Mouse (Mus musculus) kidney, adult 18-20 months (tissue): Measurements from ENCODE around the gene Lims1.

Experiments used
- DNase-seq: peaks from one replicate; pipeline ENCODE4 v3.0.0; 2021

The Lims1 gene

GRCm38 (mm10) chr10:58351670-58352069, 28.4 kb downstream of the Lims1 start:
- DNase-seq, result no peak

DNA sequence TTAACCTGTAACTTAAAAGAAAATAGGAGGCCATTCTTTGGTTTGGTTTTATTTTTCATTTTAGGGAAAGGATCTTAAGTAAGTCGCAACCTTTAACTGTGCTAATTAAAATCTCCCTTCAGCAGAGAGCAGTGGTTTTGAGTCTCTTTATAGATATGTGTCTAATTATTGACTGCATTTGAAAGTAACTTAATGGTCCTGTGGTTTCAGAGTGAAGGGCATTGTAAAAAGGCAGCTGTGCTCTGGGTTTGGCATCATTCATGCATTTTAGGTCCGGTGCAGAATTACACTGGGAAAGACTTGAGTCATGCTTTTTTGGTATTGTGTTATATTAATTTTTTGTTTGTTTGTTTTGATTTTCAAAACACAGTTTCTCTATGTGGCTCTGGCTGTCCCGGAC, 29.1 kb downstream of the Lims1 start:
- DNase-seq, result no peak

DNA sequence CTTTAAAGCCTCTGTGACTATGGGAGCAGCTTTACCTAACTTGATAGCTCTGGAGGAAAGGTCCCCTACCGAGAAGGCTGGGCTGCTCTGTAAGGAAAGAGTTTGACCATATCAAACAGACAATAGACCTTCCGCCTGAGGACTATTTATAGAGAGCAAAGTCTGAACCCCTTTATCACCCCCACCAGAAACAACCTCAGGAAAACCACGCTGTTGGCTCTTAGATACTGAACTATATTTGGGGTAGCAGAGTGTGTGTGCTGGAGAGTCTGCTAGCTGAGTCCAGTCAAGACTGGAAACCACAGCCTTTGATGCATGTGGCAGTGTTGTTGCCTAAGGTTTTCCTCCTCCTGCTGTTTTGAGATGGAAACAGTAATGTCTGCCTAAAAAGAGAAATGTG, 31.3 kb downstream of the Lims1 start:
- DNase-seq, result peak; percentile 15

- no peak for DNase-seq
These were observed 33.2 kb downstream of the Lims1 start for GRCm38 (mm10) chr10:58356460-58356859.

DNA sequence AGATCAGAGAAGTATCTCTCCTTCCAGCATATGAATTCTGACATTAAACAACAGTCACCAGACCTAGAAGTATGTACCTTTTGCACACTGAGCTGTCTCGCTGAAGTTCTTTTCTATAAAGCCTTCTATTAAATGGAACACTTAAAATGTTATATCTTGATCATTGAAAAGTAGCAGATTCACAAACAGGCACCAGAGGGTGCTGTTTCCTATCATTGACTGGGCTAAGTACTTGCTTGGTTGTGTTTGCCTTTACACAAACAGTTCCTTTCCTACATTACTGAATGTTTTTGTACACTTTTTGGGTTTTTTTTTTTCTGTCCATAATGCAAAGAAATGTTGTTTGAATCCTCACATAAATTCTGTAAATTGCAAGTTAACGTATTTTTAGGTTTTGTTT, 35.9 kb downstream of the Lims1 start:
- DNase-seq, result peak; percentile 31

DNA sequence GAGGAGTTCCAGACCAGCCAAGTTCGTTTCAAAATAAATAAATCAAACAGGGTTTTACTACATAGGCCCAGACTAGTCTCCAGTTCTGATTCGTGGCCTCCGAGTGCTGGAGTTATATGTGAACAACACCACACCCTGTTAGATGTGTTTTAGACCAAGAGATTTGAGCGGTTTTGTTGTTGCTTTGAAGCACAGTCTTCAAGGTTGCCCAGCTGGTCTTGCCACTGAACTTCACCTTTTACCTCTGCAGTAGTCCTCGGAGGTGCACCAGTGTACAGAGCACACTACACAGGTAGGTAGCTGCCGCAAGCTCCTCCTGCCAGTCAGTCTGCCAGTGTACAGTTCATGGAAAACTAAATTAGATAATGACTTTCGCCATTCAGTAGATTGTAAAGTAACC, 36.7 kb downstream of the Lims1 start:
- no peak for DNase-seq

DNA sequence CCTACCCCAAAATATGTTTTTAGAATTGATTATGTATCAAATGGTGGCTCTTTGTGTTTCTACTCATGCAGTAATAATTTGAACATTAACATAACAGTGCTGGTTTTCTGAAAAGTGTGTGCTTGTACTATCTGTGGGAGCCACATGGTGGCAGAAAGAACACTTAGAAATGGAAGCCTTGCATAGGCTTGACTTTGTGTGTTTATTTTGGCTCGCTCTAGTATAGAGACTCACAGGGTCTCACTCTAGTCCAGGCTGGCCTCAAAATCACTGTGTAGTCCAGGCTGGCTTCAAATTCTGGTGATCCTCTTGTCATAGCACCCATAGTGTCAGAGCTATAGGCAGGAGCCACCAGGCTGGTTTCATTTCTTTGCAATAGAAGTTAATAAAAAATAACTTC, 39.5 kb downstream of the Lims1 start:
- DNase-seq, result no peak

DNA sequence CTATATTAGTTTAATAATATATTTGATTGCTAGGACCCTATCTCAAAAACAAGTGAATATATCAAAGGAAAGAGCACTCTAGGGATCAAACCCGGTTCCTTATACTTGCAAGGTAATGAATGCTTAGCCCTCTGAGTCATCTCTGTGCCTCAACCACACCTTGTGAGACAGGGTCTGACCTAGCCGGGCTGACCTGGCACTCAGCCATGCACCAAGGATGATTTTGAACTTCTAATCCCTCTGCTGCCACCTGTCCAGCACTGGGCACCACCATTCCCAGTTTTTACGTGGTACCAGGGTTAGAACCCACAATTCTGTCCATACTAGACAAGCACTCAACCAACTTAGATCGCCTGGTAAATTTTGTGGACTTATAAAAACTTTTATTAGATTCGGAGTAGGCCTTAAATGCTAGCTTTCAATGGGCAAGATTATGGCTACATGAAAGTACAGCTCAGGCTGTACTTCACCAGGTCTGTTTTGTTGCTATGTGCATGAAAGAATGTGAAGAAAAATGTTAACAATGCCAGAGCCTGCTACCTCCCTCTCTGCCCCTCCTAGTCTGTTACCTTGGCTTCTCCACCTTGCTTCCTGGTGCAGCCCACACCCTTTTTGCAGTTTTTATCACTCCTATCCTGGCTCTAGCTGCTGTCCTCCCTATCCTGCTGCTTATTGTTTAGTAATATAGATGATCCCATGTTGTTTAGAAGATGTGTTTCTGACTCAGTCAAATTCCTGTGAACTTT, 41.7 kb downstream of the Lims1 start:
- no peak for DNase-seq

DNA sequence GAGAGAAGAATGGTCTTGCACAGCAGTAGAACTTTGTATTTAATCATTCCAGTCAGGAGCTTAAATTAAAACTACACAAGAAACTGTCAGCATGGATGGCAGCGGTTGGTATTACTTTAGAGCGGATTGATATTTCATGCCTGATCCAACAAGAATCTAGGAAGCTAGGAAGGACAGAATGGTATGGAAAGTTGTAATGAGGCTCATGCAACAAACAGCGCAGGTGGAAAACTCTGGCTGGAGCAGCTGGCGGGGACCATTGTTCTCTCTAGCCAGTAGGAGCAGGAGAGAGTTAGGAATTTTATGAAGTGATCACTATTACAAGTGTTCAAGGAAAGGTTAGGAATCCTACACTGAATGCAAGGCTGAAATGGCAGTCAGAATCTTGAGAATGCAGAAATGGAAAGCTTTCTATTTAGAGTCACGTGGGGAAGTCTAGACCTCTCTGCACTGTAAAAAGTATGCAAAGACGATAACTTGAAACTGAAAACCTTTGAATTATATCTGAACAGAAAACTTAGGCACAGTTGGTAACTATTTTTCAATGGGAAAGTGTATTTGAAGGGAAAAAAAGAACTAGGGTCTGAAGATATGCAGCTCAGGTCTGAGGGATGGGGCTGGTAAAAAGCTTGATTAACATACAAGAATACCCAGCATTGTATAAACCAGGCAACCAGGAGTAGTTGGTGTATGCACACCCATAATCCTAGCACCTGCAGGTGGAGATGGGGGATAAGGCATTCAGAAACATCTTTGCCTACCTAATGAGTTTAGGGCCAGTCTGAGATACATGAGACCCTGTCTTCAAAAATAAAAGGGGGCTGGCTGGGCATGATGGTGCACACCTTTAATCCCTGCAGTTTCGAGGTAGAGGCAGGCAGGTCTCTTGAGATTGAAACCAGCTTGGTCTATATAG, 45.8 kb downstream of the Lims1 start:
- DNase-seq, result no peak

DNA sequence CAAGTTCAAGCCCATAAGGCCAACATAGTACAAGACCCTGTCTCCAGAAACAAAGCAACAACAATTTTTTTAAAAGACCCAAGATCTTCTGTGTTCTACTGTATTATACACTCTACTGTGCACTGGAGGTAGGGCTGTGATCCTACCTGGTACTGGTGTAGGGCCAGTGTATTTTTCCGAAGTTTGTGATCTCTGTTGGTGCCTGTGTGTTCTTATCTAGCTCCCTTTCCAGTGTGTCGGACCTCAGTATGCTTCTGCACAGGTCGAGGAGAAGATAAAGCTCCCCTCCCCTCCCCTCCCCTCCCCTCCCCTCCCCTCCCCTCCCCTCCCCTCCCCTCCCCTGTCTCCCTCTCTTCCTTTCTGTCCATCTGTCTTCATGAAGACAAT, 46.4 kb downstream of the Lims1 start:
- no peak for DNase-seq

- no peak for DNase-seq
These were observed 46.9 kb downstream of the Lims1 start for GRCm38 (mm10) chr10:58370143-58370542.

DNA sequence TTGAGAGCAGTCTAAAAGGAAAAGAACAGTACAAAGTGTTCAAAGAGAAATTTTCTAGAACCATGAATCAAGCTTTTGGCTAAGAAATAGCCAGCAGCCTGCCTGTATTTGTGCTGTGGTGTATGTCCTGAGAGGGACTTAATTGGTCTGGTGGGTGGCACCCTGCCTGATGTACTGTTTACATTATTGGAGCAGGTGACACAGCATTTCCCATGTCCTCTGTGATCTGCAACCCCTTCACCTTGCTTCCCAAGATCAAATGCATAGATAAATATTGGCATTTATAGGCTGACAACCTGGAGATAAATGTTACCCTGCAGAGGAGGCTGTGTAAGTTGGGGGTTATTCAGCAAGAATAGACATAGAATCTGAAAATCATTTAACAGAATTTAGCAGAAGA, 47.3 kb downstream of the Lims1 start:
- no peak for DNase-seq

DNA sequence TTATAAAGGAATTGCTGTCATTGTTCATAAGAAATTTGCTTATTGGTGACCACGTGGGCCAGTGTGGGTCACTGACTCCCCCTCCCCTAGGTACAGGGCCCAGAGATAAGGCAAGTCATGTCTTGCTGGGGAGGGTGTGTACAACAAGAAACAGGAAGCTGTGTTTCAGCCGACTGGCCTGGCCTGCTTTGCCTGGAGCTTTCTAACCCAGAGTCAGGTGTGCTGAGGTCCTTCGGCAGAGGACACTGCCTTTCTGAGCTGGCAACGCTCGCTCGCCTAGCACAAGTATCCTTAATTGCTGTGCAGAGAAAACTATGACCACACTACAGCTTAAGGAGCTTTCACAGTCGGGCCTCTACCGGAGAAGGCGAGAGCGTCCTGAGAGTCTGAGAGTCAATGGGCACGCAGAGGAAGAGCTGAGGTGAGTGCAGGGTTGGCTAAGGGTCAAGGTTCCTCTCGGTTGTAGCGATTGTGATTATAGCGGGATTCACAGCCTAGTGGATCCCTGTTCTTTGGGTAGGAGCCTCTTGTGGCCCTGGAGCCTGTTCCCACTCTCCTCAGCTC, 48.1 kb downstream of the Lims1 start:
- peak; percentile 26 for DNase-seq

DNA sequence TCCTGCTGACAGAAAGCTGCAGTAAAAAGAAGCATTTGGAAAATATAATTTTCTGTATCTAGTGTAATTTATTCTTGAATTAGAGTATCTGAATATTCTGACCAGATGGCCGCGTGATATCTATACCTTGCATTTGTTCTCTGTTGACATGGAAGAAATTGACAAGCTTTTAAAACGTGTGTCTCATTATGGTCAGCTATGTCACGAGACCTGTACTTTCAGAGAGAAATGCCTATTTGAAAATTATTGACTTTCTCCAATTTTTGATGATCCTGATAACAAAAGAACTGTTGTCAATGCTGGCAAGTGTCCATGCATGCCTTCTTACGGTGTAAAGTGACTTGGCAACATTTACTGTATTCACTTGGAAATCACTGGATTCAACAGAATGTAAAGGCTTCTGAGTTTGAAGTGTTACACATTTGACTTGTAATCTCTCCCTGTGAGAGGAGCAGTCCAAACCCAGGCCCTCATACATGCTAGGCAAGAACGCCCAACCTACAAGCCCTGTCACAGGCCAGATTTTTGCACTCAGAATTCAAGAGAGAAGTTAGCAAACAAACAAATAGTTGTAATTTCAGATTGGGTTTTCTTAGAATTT, 49.3 kb downstream of the Lims1 start:
- no peak for DNase-seq

- no peak for DNase-seq
These were observed 50.6 kb downstream of the Lims1 start for GRCm38 (mm10) chr10:58373829-58374228.

DNA sequence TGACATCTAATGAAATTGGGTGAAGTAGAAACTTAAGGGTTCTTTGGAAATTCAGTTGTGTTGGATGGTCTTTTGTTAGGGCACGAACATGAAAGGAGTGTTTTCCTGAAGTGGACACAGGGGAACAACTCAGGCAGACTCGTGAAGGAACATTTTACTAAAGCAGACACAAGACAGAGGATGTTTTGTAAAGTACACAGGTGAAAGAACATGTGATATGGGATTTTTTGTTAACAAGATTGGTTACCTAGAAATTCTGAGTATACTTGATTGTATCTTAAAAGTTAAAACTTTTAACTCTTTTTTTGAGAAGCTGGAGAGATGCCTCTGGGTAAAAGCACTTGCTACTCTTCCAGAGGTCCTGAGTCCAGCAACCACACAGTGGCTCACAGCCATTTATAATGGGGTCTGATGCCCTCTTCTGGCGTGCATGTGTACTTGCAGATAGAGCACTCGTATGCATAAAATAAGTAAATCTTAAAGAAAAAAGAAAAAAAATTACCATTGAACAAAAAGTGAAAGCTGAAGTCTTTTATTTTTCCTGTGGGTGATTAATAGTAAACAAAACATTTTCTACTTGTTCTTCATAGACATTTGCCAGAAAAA, 54.4 kb downstream of the Lims1 start:
- DNase-seq, result peak; percentile 16

DNA sequence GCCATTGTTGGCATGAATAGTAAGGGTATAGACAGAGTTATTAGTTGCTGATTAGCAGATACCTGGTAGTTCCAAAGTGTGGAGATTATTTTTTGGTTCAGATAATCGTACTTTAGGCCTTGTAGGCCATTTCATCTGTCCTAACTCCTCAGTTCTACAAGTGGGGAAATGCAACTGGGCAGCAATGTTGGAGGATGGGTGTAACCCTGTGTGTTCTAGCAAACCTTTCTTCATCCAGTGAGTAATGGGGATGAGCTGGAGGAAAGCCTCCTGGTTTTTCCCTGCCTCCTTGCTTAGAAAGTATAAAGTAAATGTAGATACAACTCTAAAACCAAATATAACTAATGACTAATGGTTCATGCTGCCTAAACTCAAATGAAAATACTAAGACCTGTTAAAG, 55.1 kb downstream of the Lims1 start:
- DNase-seq, result no peak

DNA sequence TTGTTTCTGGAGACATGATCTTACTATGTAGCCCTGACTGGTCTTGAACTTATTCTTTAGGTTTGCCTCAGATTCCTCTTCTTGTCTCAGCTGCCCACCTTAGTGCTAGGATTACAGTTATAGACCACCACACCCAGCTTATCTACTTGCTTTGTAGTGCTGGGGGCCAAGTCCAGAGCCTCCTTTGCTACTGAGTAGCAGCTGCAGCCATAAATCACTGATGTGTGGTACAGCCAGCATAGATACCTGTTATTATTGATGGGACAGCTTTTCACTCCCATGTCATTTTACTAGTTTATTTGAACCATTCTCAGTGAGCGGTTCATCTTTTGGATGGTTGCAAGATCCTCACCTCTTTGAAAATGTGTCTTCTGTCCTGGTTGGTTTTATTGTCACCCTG, 56.4 kb downstream of the Lims1 start:
- DNase-seq, result no peak

- no peak for DNase-seq
These were observed 58.6 kb downstream of the Lims1 start for GRCm38 (mm10) chr10:58381904-58382303.

GRCm38 (mm10) chr10:58382621-58383101, 59.4 kb downstream of the Lims1 start:
- DNase-seq, result no peak

DNA sequence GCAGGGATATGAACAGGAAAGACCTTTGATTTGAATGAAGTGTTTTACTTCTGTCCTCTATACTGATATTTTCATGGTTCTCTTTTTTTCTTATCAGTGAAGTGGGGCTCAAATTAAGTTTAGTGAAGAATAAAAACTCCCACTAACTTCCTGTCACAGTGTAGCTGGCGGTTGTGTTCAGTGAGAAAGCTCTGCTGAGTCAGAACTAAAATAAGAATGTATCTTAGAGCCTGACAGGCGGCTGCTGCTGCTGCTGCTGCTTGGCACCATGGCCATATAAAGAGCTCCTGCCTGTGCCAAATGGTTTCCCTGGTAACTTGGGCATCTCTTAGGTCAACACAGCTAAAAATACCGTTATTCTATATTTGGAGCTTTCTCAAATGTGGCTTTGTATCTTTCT, 60.0 kb downstream of the Lims1 start:
- DNase-seq, result no peak

- DNase-seq, result no peak
These were observed 60.5 kb downstream of the Lims1 start for GRCm38 (mm10) chr10:58383761-58384160.

DNA sequence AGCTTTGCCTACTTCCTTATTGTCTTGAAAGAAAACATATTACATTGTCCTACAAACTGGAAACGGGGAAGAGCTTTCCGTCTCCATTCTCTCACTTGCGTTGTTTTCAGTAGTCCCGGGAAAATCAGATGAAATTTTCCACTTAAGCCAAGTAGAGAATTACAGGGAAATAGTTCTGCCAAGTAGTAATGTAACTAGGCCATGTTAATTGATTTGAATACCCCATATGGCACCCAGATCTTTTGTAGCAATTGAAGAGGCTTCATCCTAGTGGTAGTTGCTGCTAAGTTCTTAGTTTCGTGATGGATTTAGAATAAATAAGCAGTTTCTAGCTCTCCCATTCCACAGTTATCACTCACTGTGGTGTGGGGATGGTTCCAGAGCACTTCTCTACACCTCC, 62.4 kb downstream of the Lims1 start:
- no peak for DNase-seq
